ENCODE assay signal across 8 mouse cellular contexts in genomic region chr11:22991218-22991835, GRCm38 (mm10). TPM values are rescaled to one million over a fixed set of nuclear protein-coding genes. Genes with fewer than 3 reads are reported as not detected.
A peak's percentile ranks its signal among the peaks of the same experiment; 100 is the strongest.
DNase-seq lines count a peak whose midpoint lies in the region; ATAC-seq and TF ChIP-seq lines count a peak whose summit lies in the region.

No protein-coding gene starts in this region.

- 9% methylated on average over 14 of the region's 14 CpGs for WGBS in embryonic facial prominence, embryonic 13.5 days
- 12% methylated on average over 14 of the region's 14 CpGs for WGBS in limb, embryonic 10.5 days
- WGBS in small intestine, adult 2 months, result 3% methylated on average over 14 of the region's 14 CpGs

- H3K36me3 ChIP-seq in megakaryocyte, embryonic 14.5 days (replicated peaks; ENCODE audit: low read length), result peaks cover 42% of the 10 kb centered on the region
- peaks cover 28% of the 10 kb centered on the region for H3K36me3 ChIP-seq in embryonic facial prominence, embryonic 13.5 days
- H3K36me3 ChIP-seq in limb, embryonic 10.5 days, result peaks cover 41% of the 10 kb centered on the region
- H3K36me3 ChIP-seq in small intestine, adult 2 months (ENCODE audit: control insufficient read depth, insufficient read depth, low read length), result peaks cover 19% of the 10 kb centered on the region

- no peak for TF ChIP-seq POLR2A in small intestine, adult 2 months (IDR thresholded peaks at IDR 0.05; ENCODE audit: low read depth, low read length)

- H3K9ac ChIP-seq in embryonic facial prominence, embryonic 13.5 days, result peak overlapping the region; percentile 91

- peak overlapping the region; percentile 94; the same call in 1 of the 2 replicates for H3K27ac ChIP-seq in embryonic facial prominence, embryonic 13.5 days
- H3K27ac ChIP-seq in limb, embryonic 10.5 days, result peak overlapping the region; percentile 99
- no peak overlapping the region for H3K27ac ChIP-seq in small intestine, adult 2 months (ENCODE audit: insufficient read depth, low read depth, low read length)

- H3K27me3 ChIP-seq in megakaryocyte, embryonic 14.5 days (replicated peaks), result no peaks in the 10 kb centered on the region
- no peaks in the 10 kb centered on the region for H3K27me3 ChIP-seq in embryonic facial prominence, embryonic 13.5 days
- no peaks in the 10 kb centered on the region for H3K27me3 ChIP-seq in limb, embryonic 10.5 days (ENCODE audit: low read depth, poor library complexity, severe bottlenecking)
- H3K27me3 ChIP-seq in small intestine, adult 2 months (ENCODE audit: control insufficient read depth, insufficient read depth, low read length), result no peaks in the 10 kb centered on the region

- peak overlapping the region; percentile 94 for H3K4me2 ChIP-seq in embryonic facial prominence, embryonic 13.5 days

- TF ChIP-seq CTCF in small intestine, adult 2 months (IDR thresholded peaks at IDR 0.05; ENCODE audit: extremely low read depth, insufficient read length, insufficient replicate concordance, low read depth, low read length), result no peak

- H3K9me3 ChIP-seq in megakaryocyte, embryonic 14.5 days, result no peaks in the 10 kb centered on the region
- no peaks in the 10 kb centered on the region for H3K9me3 ChIP-seq in embryonic facial prominence, embryonic 13.5 days
- H3K9me3 ChIP-seq in limb, embryonic 10.5 days (replicated peaks), result no peaks in the 10 kb centered on the region

- DNase-seq in limb, embryonic 10.5 days (ENCODE audit: low spot score), result peak; percentile 34
- DNase-seq in frontal cortex, adult 2 months (ENCODE audit: extremely low spot score in 1 of 2, low spot score in 1 of 2), result no peak
- no peak for DNase-seq in layer of hippocampus, adult 9-10 months (ENCODE audit: low spot score)
- DNase-seq in kidney, adult 8-10 months, result no peak

- H3K4me1 ChIP-seq in megakaryocyte, embryonic 14.5 days, result peaks cover 19% of the 10 kb centered on the region
- H3K4me1 ChIP-seq in embryonic facial prominence, embryonic 13.5 days, result peaks cover 10% of the 10 kb centered on the region
- peaks cover 11% of the 10 kb centered on the region for H3K4me1 ChIP-seq in limb, embryonic 10.5 days
- no peaks in the 10 kb centered on the region; the same call in 1 of the 2 replicates for H3K4me1 ChIP-seq in small intestine, adult 2 months (ENCODE audit: control insufficient read depth, insufficient read depth, insufficient read length, low read length)

- no peak for ATAC-seq in megakaryocyte, adult 5-6 weeks (ENCODE audit: poor library complexity, severe bottlenecking)
- no peak for ATAC-seq in embryonic facial prominence, embryonic 13.5 days (ENCODE audit: insufficient number of reproducible peaks, insufficient read depth, low FRiP score, low TSS enrichment, low read depth)

- H3K4me3 ChIP-seq in megakaryocyte, embryonic 14.5 days (replicated peaks), result peak overlapping the region; percentile 98
- H3K4me3 ChIP-seq in embryonic facial prominence, embryonic 13.5 days, result peak overlapping the region; percentile 75
- H3K4me3 ChIP-seq in limb, embryonic 10.5 days, result peak overlapping the region; percentile 96
- H3K4me3 ChIP-seq in small intestine, adult 2 months (ENCODE audit: low read depth, low read length), result peak overlapping the region; percentile 87

RNA-seq across cellular contexts. Expression of gene Cct4, which starts 1.0 kb away (rescaled TPM):
- polyA plus RNA-seq in megakaryocyte, embryonic 14.5 days (2012; ENCODE audit: insufficient read depth, low replicate concordance), result 218 and 273 TPM in 2 replicates
- 184 and 193 TPM in 2 replicates for total RNA-seq in megakaryocyte, adult 5-6 weeks (2015)
- total RNA-seq in megakaryocyte, adult 5-6 weeks (2017), result 137 and 141 TPM in 2 replicates
- 285 and 289 TPM in 2 replicates for polyA plus RNA-seq in embryonic facial prominence, embryonic 13.5 days (2015; fragmentation: Nextera tagmentation; extraction: Ambion mirVana)
- 402 and 453 TPM in 2 replicates for polyA plus RNA-seq in limb, embryonic 10.5 days (2016; fragmentation: Nextera tagmentation; extraction: Ambion mirVana)
- polyA plus RNA-seq in small intestine, adult 2 months (2012; rRNA removed), result 40.9 and 121 TPM in 2 replicates
- polyA plus RNA-seq in frontal cortex, adult 2 months (2012; rRNA removed), result 63.7 and 77.8 TPM in 2 replicates

RNA-seq across cellular contexts. Expression of gene Commd1, which starts 9.1 kb away (rescaled TPM):
- 30.3 and 45.3 TPM in 2 replicates for polyA plus RNA-seq in megakaryocyte, embryonic 14.5 days (2012; ENCODE audit: insufficient read depth, low replicate concordance)
- total RNA-seq in megakaryocyte, adult 5-6 weeks (2015), result 138 TPM in 2 replicates
- total RNA-seq in megakaryocyte, adult 5-6 weeks (2017), result 98.5 and 129 TPM in 2 replicates
- polyA plus RNA-seq in embryonic facial prominence, embryonic 13.5 days (2015; fragmentation: Nextera tagmentation; extraction: Ambion mirVana), result 387 and 398 TPM in 2 replicates
- 376 and 399 TPM in 2 replicates for polyA plus RNA-seq in limb, embryonic 10.5 days (2016; fragmentation: Nextera tagmentation; extraction: Ambion mirVana)
- 4.9 and 5.2 TPM in 2 replicates for polyA plus RNA-seq in small intestine, adult 2 months (2012; rRNA removed)
- 39.1 and 46.5 TPM in 2 replicates for polyA plus RNA-seq in frontal cortex, adult 2 months (2012; rRNA removed)

RNA-seq across cellular contexts. Expression of gene Gm28048, which starts 9.4 kb away (rescaled TPM):
- polyA plus RNA-seq in megakaryocyte, embryonic 14.5 days (2012; ENCODE audit: insufficient read depth, low replicate concordance), result not detected in 2 replicates
- 58.7 and 62.6 TPM in 2 replicates for total RNA-seq in megakaryocyte, adult 5-6 weeks (2015)
- 31.5 and 36.8 TPM in 2 replicates for total RNA-seq in megakaryocyte, adult 5-6 weeks (2017)
- polyA plus RNA-seq in embryonic facial prominence, embryonic 13.5 days (2015; fragmentation: Nextera tagmentation; extraction: Ambion mirVana), result 8.6 and 12.3 TPM in 2 replicates
- polyA plus RNA-seq in limb, embryonic 10.5 days (2016; fragmentation: Nextera tagmentation; extraction: Ambion mirVana), result 4.1 and 5.2 TPM in 2 replicates
- not detected in 2 replicates for polyA plus RNA-seq in small intestine, adult 2 months (2012; rRNA removed)
- 3.8 and 6.4 TPM in 2 replicates for polyA plus RNA-seq in frontal cortex, adult 2 months (2012; rRNA removed)

RNA-seq across cellular contexts. Expression of gene Fam161a, which starts 16.0 kb away (rescaled TPM):
- 0.39 TPM in 1 of 2 replicates, not detected in the other for polyA plus RNA-seq in megakaryocyte, embryonic 14.5 days (2012; ENCODE audit: insufficient read depth, low replicate concordance)
- 3.5 and 4.1 TPM in 2 replicates for total RNA-seq in megakaryocyte, adult 5-6 weeks (2015)
- 2.6 and 3.5 TPM in 2 replicates for total RNA-seq in megakaryocyte, adult 5-6 weeks (2017)
- polyA plus RNA-seq in embryonic facial prominence, embryonic 13.5 days (2015; fragmentation: Nextera tagmentation; extraction: Ambion mirVana), result 3.6 and 3.7 TPM in 2 replicates
- polyA plus RNA-seq in limb, embryonic 10.5 days (2016; fragmentation: Nextera tagmentation; extraction: Ambion mirVana), result 0.78 and 1.6 TPM in 2 replicates
- 0.06 TPM in 1 of 2 replicates, not detected in the other for polyA plus RNA-seq in small intestine, adult 2 months (2012; rRNA removed)
- 4.1 and 4.5 TPM in 2 replicates for polyA plus RNA-seq in frontal cortex, adult 2 months (2012; rRNA removed)

RNA-seq across cellular contexts. Expression of gene Zrsr1, which starts 19.5 kb away (rescaled TPM):
- polyA plus RNA-seq in megakaryocyte, embryonic 14.5 days (2012; ENCODE audit: insufficient read depth, low replicate concordance), result 2.8 and 3.1 TPM in 2 replicates
- 7.2 and 7.4 TPM in 2 replicates for total RNA-seq in megakaryocyte, adult 5-6 weeks (2015)
- total RNA-seq in megakaryocyte, adult 5-6 weeks (2017), result 11.7 and 15.4 TPM in 2 replicates
- polyA plus RNA-seq in embryonic facial prominence, embryonic 13.5 days (2015; fragmentation: Nextera tagmentation; extraction: Ambion mirVana), result 4.0 and 4.8 TPM in 2 replicates
- polyA plus RNA-seq in limb, embryonic 10.5 days (2016; fragmentation: Nextera tagmentation; extraction: Ambion mirVana), result 2.2 and 2.4 TPM in 2 replicates
- 2.5 and 3.9 TPM in 2 replicates for polyA plus RNA-seq in small intestine, adult 2 months (2012; rRNA removed)
- 59.0 and 60.0 TPM in 2 replicates for polyA plus RNA-seq in frontal cortex, adult 2 months (2012; rRNA removed)
